Comparison of ENCODE assay signal across 8 mouse cellular contexts in genomic region chr8:46616879-46617689, GRCm38 (mm10). TPM values are rescaled to one million over a fixed set of nuclear protein-coding genes. Genes with fewer than 3 reads are reported as not detected.
DNase-seq lines count a peak whose midpoint lies in the region; ATAC-seq and TF ChIP-seq lines count a peak whose summit lies in the region.

Primpol (minus strand) TSS chr8:46617212.
Casp3 (plus strand) TSS chr8:46617291.

- peak; percentile 87 to 89 for ATAC-seq in hematopoietic stem cell, adult 5-6 weeks (replicated peaks in 1 of 2; ENCODE audit: insufficient read depth in 1 of 2, low FRiP score in 2 of 2, low TSS enrichment in 1 of 2, low read depth in 1 of 2, poor library complexity in 2 of 2, severe bottlenecking in 2 of 2)
- peak; percentile 98 for ATAC-seq in lung, postnatal 0 days

- H3K27ac ChIP-seq in lung, postnatal 0 days (ENCODE audit: low read length) = peak within 1 kb of the TSS; percentile 84

- peak within 1 kb of the TSS; percentile 77 for H3K4me3 ChIP-seq in lung, postnatal 0 days (ENCODE audit: low read depth, low read length)

- H3K4me2 ChIP-seq in lung, postnatal 0 days (replicated peaks; ENCODE audit: low read depth, low read length) = peak within 1 kb of the TSS; percentile 94

- no peaks in the 10 kb centered on the region for H3K27me3 ChIP-seq in lung, postnatal 0 days (replicated peaks; ENCODE audit: insufficient read depth, low read length)

- peak within 1 kb of the TSS; percentile 62 for H3K9ac ChIP-seq in lung, postnatal 0 days (replicated peaks; ENCODE audit: low read depth)

- peaks cover 4% of the 10 kb centered on the region; the same call in 1 of the 2 replicates for H3K4me1 ChIP-seq in lung, postnatal 0 days (ENCODE audit: insufficient read depth, low read depth, low read length)

- TF ChIP-seq CTCF in lung, postnatal 0 days (IDR thresholded peaks at IDR 0.05) = no peak

- DNase-seq in MEL-GATA-1-ER (ENCODE audit: extremely low read depth, low read depth) = peak; percentile 82
- DNase-seq in cerebellum, adult 8-10 months = peak; percentile 94
- DNase-seq in forelimb bud, embryonic 11.5 days (ENCODE audit: low read depth, low spot score) = peak; percentile 94
- DNase-seq in layer of hippocampus, adult 9-11 months = peak; percentile 93
- DNase-seq in lung, postnatal 0 days (ENCODE audit: low spot score) = peak; percentile 98
- DNase-seq in ovary, postnatal 14 days (ENCODE audit: low spot score) = peak; percentile 94
- peak; percentile 98 for DNase-seq in thymus, postnatal 14 days

- TF ChIP-seq EP300 in lung, postnatal 0 days (IDR thresholded peaks at IDR 0.05) = no peak

- H3K9me3 ChIP-seq in lung, postnatal 0 days (ENCODE audit: low read length) = no peaks in the 10 kb centered on the region

- no peaks in the 10 kb centered on the region for H3K36me3 ChIP-seq in lung, postnatal 0 days (ENCODE audit: insufficient read depth, low read length)

- WGBS in lung, postnatal 0 days = under 1% methylated on average over 44 of the region's 54 CpGs

RNA-seq across cellular contexts. Expression of gene Primpol, which starts in this region (rescaled TPM):
- total RNA-seq in hematopoietic stem cell, adult 5-6 weeks (2017) = 33.1 and 45.5 TPM in 2 replicates
- 3.7 and 4.8 TPM in 2 replicates for polyA plus RNA-seq in lung, postnatal 0 days (2015; fragmentation: Nextera tagmentation; extraction: Ambion mirVana)

RNA-seq across cellular contexts. Expression of gene Casp3, which starts in this region (rescaled TPM):
- 127 and 165 TPM in 2 replicates for total RNA-seq in hematopoietic stem cell, adult 5-6 weeks (2017)
- polyA plus RNA-seq in lung, postnatal 0 days (2015; fragmentation: Nextera tagmentation; extraction: Ambion mirVana) = 27.4 and 27.6 TPM in 2 replicates

Comparison
In these comparisons a context has a peak if more than half of its experiments do, and no peak if none do; other contexts are left out.
1. Peak in every context shown above with its lines: DNase-seq, ATAC-seq, H3K4me3 ChIP-seq and H3K27ac ChIP-seq.